Mouse (Mus musculus): ENCODE measurements around the gene Cnga4.
"Not testable (repeated sequence)": the region's sequence is repeated elsewhere in the genome, so short reads cannot be mapped to it uniquely, and the experiment has no call there.

The Cnga4 gene

DNA sequence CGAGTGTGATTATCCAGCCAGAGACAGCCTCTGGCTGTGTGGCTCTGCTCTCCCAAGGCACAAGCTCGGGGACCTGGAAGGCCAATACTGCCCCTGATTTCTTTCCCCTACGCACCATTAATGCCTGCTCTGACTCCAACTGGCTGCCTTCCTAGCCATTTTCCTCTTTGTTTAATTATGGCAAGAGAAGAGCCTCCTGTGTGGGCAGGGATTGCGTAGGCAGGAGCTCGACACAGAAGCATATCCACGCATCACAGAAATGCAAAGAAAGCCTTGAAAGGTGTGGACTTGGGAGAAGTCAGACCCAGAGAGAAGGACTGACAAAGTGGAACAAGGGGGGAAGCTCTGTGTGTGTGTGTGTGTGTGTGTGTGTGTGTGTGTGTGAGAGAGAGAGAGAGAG, 10.0 kb downstream of the Cnga4 start:
- in situ Hi-C loops (cut with MboI), result no loop called here

DNA sequence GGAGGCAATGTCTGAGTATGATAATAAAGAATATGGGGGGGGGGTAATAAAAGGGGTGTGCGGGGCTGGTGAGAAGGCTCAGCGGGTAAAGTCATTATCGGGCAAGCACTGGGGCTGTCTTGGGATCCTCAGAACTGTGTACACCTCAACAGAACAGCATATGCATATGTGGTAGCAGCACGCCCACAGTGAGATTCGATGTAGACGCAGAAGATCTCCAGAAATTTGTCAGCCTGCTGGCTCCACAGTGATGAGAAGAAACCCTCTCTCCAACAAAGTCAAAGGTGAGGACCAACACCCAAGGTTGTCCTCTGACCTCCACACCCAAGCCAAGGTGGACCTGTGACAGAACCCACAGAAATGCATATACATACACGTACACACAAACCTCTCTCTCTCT, 12.2 kb downstream of the Cnga4 start:
- in situ Hi-C loops (cut with MboI), result no loop called here

DNA sequence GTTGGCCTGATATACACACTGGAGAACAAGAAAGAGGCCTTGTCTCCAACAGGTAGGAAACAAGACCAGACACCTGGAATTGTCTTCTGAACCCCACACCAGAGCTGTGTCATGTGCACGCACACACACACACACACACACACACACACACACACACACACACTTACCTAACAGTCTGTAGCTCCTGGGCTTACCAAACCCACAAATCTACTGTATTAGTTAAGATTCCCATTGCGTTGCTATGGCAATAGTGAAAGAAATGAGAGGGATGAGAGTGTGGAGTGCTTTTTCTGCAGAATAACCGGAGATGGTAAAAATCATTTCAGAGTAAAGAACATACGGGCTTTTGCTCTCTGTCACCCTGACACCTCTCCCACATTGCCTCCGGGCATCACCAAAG, 13.7 kb downstream of the Cnga4 start:
- in situ Hi-C loops (cut with MboI), result no loop called here

DNA sequence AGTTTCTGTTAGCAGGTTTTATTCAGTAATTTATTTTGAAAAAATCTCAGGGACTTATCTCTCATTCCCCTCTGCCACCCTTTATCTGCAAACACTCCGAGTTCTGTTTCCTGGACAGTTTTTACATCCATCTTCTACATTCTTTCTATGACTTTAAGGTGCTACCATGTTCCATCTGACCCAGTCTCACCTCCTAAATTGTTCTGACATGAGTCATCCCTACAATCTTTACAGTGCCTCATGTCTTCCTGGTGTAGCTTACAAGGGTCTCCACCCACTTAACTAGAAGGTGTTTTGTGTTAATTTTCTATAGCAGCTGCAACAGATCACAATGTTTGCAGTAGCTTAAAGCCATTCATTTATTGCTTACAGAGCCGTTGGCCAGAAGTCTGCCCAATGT, 16.5 kb downstream of the Cnga4 start:
- in situ Hi-C loops (cut with MboI), result no loop called here

DNA sequence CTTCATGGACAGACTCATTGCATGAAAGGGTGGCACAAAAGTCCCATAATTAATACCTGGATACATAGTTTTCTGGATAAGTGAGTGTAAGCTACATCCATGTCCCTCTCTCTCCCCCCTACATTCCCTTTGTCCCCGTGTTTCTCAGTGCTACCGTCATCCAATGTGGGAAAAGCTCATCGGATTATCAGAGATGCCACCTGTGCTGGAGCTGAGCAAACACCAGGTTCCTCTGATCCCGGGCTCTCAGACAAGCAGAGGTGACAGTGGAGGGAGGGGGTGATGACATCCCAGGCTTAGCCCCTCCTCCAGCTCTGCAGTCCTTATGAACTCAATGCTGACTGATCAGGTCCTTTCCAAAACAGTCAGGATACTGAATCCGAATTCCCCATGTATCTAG, 20.0 kb downstream of the Cnga4 start:
- in situ Hi-C loops (cut with MboI), result no loop called here

DNA sequence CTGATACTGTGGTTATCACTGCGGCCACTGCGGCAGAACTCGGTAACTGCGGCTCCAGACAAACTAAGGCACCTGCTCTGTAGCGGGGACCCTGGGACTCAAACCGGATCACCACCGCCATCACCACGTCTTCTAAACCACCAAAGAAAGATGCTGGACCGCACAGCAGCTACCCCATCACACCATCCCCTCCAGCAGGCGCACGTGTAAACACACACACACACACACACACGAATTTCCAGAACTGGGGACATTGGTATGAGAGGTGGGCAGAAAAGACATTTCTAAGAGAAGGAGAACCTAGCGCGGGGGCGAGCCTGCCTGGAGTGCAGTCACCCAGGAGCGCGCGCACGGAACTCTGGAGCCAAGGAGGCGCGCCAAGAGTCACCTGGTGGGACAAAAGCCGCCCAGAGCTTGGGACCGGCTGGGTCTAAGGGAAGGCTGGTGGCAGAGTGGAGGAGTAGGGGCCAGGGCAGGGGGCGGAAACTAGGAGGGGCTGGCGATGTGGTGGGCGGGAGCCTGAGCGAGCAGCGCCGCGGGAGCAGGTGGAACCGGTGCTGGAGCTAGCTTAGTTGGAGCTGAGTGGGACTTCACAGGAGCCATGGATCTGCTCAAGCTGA, 21.2 kb downstream of the Cnga4 start, which contains the start of gene Cckbr:
TSS of gene Cckbr (plus strand) at position 308 of the 620 bp plus-strand sequence.
- in situ Hi-C loops (cut with MboI), result no loop called here

DNA sequence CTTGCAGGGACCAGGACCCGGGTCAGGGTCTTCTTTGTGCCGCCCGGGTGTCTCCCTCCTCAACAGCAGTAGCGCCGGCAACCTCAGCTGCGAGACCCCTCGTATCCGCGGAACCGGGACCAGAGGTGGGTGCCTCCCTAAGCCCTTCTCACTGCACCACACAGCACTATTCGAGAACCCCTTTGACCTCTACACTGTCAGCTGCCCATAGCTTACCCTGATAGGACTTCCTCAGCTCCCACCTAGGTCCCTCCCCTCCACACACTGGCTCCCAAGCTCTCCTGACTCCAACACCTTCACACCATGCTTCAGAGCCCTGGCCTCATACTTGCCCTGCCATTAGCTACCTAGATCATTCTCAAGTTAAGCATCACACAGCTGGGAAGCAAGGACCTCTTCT, 21.7 kb downstream of the Cnga4 start:
- in situ Hi-C loops (cut with MboI), result no loop called here

DNA sequence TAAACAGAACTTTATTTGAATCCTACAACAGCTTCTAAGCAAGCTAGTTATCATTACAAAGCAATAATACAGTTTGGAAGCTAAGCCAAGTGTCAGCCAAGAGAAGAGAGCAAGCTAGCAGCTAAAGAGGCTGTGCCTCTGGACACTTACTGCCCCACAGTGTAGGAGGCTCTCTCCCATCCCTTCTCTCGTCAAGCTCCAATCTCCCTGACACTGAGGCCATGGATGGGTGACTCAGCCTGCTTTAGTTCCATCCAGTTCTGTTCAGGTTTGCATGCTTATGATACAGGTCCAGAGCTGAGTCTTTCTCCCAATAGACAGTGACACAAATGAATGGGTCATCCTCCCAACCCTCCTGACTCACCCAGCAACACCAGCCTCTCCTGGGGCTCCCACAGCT, 27.7 kb downstream of the Cnga4 start:
- in situ Hi-C loops (cut with MboI), result no loop called here

DNA sequence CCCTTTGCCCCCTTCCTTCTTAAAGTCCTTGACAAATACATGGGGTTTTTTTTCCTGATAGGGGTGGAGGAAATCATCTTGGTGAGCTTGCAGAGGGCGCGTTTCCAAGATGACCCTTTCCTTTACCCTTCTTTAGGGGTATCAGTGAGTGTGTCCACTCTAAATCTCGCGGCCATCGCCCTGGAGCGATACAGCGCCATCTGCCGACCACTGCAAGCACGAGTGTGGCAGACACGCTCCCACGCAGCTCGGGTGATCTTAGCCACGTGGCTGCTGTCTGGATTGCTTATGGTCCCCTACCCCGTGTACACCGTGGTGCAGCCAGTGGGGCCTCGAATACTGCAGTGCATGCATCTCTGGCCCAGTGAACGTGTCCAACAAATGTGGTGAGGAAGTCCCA, 29.5 kb downstream of the Cnga4 start:
- in situ Hi-C loops (cut with MboI), result no loop called here

DNA sequence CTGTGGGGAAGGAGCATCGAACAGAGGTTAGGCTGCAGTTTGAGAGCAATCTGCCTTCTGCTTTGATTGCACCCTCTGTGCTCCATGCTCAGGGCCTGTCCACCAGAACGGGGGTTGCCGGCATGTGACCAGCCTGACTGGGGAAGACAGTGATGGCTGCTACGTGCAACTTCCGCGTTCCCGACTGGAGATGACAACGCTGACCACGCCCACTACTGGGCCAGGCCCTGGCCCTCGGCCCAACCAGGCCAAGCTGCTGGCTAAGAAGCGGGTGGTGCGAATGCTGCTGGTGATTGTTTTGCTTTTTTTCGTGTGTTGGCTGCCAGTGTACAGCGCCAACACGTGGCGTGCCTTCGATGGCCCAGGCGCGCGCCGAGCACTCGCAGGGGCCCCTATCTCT, 30.4 kb downstream of the Cnga4 start:
- in situ Hi-C loops (cut with MboI), result no loop called here

DNA sequence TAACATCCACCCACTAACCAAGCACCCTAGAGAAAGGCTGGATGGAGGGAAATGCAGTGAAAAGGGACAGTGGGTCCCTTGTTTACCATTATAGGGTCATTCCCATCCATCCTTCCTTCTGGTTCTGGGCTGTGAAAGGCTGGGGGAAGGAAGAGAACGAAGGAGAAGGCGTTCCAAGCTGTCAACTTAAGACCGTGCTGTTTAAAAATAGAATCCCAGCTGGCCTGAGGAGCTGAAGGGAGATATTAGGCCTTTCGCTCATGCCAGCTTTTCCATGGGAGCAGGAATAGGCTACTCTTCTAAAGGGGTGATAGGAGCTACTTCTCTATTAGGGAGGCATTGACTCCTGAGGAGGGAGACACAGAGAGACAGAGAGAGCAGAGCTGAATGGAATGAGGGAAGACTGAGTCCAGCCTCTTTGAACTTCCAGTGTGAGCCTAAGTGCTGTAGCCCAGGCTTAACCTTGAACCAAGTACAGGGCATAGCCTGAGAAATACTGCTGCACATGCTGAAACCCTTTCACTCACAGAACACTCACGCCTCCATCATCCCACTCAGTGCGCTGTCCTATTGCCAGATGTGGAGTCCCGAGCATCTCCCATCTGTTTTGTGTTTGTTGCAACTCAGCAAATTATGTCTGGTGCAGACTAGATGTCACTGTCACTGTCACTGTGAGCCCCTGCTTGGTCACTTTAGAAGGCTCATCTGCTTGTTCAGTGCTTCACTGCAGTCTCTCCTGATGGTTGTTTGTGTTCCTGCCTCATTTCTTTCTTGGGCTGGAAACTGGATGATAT, 33.8 kb downstream of the Cnga4 start:
- in situ Hi-C loops (cut with MboI), result no loop called here

DNA sequence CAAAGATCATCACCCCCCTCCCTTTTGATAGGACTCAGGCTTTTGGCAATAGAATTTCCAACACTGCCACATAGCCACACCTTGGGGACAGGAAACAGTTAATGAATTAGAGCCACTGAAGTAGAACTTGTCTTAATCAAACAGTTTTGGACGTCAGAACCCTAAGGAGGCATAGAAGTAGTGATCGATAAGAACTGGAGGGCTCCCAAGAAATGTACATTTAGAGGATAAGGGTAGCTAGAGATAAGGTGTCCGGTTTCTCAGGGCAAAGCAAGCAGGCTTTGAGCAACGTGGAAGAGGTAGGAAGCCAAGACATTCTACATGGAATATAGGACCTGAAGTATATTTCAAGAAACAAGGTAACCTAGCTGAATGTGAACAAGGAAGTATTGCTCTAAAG, 37.1 kb downstream of the Cnga4 start:
- in situ Hi-C loops (cut with MboI), result no loop called here

DNA sequence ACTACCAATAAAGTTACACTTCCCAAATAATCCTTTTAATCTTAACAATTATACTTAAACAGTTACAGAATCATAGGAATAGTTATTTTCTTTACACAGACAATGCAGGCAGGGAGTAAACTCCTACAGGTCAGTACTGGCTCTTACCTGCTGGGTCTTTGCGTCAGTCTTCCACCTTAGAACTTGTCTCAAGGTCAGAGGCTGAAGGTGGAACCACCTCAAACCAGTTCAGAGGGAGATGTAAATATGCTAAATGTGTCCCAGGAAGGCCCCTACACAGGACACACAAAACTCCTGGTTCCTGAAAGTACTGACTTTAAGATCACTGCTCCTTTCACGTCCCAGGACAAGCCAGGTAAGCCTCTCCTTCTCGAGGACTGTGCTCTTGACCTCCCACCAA, 40.7 kb downstream of the Cnga4 start:
- in situ Hi-C loops (cut with MboI), result no loop called here

DNA sequence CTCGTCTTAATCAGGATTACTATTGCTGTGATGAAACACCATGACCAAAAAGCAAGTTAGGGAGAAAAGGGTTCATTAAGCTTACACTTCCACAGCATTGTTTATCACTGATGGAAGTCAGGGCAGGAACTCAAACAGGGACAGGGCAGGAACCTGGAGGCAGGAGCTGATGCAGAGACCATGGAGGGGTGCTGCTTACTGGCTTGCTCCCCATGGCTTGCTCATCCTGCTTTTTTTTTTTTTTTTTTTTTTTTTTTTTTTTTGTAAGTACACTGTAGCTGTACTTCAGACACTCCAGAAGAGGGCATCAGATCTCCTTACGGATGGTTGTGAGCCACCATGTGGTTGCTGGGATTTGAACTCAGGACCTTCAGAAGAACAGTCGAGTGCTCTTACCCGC, 49.0 kb downstream of the Cnga4 start:
- in situ Hi-C loops (cut with MboI), result not testable (repeated sequence)

Data from mature B cell (primary cell).